Mouse (Mus musculus): ENCODE results near the gene 4930595D18Rik.

Gene 4930595D18Rik

DNA sequence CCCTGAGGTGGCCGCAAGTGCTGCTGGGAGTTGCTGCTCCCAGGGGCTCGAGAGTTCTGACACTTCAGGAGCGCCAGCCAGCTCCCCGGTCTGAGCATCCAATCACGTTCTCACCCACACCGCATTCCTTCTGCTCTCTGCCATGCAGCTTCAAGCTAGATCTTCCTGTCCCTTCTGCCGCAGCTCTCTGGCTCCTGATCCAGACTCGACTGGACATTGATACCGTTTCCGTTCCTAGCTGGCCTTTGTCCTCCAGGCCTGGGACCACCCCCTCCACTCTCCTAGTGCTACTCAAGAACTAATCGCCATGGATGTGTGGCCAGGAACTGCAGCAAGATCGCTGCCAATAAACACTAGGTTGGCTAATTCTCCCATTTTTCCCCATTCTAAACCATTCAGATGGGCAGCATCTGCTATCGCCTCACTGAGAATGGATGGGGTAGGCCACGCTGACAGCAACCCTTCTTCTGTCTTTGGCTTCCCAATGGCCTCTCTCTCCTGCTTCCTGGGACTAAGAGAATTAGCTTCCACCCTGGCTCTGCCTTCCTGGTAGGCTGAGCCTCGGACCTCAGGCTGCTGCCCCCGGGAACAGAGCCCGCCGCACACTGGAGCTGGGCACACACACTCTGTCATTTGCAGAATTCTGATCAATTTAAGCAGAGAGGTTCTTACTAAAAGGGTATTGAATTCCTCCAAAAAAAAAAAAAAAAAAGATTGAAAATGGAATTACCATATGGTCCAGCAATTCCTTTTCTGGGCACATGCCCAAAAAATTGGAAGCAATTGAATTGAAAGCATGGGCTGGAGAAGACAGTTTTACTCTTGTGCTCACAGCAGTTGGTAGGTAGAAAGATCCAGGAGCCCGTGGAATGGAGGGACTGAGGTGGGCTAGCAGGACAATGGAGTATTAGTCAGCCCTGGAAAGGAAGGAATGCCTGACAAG, 49.2 kb downstream of the 4930595D18Rik start:
- DNase-seq = peak; percentile 24 to 29

DNA sequence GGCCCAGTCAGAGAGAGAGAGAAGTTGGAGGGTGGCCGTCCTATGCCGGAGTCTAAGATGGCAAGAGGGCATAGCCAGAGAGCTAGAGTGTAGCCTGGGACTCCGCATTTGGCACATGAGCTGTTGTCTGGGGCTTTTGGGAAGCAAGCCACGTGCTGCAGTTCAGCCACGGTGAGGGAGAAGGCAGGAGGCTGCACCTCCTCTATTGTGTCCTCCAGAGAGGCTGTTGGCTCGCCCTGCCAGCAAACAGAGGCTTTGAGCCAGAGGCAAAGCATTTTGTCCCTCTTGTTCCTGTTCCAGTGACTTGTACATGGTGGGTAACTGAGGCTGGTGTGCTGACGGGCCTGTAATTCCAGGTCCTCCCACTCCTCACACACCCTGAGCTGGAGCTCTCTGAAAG, 50.1 kb downstream of the 4930595D18Rik start:
- no peak for DNase-seq

DNA sequence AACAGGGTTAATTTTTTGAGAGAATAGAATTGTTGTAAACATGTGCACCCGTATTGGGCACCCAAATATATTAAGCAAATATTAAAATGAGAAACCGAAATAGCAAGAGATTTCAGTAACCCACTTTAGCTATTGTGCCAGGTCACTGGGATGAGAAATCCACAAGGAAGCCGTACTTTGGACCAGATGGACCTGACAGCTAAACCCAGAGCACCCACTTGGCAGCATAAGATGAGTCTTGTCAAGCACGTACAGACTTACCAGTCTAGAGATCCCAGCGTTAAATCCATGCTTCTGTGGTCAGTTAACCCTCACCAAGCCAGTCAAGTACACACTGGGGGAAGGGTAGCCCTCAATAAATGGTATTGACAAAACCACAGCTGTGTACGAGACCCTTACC, 58.6 kb downstream of the 4930595D18Rik start:
- DNase-seq = peak; percentile 25 to 35

DNA sequence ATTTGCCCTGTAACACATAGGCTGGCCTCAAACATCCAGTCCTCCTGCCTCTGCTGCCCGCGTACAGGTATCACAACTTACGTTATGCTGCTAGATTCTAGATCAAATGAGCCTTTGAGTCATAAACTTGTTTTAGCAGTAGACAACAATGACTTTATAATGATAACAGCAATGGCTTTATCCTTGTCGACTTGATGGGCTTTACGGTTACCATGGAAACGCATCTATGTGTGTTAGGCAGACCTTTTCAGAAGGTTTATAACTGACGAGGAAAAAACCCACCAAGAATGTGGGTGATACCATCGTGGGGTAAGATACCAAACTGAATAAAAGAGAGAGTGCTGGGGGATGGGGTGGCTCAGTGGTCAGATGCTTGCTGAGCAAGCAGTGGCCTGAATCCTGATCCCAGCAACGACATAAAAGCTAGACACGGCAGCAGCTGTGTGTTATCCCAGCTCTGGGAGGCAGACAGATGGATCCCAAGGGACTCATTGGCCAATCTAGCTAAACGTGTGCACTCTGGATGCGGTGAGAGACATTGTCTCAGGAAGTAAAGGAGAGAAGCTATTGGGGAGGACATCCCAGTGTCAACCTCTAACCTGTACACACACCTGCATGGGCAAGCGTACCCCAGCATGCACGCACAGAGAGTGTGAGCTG, 59.6 kb downstream of the 4930595D18Rik start:
- peak in 1 of 2 experiments; percentile 20 for DNase-seq

DNA sequence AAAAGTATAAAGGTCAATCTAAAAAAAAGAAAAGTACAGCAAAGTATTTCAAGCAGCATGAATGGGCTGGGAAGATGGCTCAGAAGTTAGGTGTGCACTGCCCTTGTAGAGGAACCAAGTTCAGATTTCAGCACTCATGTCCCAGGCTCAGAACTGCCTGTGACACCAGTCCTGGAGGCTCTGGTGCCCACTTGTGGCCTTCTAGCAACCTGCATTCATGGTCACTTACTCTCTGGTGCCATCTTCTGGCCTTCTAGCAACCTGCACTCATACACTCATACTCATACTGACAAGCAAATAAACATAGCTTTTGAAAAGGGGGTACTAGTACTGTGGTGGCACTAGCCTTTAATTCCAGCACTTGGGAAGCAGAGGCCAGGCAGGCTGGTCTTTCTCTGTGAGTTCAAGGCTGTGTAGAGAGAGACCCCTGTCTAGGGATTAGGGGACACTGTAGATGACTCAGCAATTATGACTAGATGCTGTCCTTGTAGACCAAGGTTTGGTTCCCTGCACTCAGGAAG, 61.9 kb downstream of the 4930595D18Rik start:
- DNase-seq = peak in 1 of 2 experiments; percentile 44

DNA sequence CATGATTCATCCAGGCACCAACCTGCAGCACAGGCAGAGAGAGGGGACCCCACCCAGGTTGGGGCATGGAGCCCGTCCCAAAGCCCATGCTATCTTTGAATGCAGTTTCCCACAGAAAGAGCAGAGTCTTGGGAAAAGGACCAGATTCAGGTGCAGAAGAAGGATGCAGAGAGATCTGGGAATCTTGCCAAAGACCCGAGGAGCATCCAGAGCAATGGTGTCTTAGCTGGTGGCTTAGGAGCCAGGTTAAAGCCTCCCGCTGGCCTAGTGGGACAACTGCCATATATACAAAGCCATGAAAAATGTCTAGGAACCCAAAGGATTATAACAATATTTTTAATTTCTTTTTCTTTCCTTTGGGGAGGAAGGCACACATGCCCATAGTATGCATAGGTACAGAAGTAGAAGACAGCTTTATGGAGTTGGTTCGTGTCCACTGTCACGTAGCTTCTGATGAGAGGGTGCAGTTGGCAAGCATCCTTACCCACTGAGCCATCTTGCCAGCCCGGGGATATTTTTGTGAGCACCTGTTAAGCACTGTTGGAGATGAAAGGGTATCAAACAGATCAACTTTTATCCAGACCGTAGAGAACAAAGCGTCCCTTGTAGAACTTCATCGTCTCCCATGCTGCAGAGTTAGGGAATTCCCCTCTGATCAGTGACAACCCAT, 63.2 kb downstream of the 4930595D18Rik start:
- no peak for DNase-seq

DNA sequence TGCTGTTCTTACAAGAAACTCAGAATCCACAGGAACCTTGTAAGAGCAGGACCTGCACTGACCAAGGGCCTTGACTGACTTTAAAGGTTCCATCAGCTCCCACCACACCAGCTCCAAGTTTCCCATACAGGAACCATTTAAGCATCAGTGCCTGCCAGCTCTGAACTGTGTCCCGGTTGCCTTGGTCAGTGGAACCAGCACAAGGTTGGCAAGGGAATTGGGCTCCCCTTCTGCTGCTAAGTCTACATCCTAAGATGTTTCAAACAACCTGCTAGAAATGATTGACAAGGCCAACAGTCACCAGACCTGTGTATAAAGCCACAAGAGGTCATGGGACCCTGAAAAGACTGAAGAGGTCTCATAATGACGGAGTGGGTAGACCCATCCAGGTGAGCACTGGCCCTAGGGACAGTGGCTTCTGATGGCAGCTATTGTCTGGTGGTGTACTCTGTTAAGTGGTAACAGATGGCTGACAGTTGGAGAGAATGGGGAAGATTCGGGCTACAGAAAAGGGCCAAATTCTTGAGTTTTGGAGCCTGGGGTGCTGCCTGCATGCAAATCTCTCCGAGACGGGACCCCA, 64.7 kb downstream of the 4930595D18Rik start:
- DNase-seq = no peak

DNA sequence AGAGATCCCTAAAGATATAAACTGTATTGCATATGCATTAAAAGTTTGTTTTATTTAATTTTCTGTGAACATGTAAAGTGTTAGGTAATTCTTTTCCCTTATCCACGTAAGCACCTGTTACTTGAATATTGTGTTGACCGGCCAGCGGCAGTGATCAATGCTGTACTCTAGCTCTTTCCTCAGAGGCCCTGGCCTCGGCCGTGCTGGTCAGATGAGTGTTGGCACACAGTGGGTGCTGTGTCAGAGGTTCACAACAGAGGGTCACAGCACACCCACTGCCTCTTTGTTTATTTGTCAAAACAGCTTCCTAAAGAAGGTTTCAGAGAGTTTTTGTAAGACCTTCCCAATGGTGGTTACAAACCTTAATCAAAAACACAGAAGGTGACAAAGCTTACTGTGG, 69.7 kb downstream of the 4930595D18Rik start:
- no peak for DNase-seq

DNA sequence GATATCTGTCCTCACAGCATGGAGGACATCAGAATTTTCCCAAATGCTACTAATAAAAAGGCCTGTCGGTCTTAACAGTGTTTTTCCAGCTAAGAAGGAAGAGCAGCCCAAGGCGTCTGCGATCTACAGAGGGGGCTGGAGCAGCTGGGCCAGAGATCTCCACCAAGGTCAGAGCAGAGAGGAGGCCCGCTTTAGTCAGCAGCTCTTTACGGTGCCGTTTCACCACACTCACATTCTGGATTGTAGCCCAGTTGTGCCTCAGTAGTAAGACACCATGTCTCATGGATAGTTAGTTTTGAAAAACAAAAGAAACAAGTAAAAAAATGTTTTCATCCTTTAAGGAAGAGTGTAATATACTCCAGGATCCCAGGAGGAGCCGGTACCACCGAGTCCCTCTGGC, 73.1 kb downstream of the 4930595D18Rik start:
- no peak for DNase-seq
